Mouse (Mus musculus): ENCODE measurements around the gene Sap30. TPM values are rescaled to one million over a fixed set of nuclear protein-coding genes. Genes with fewer than 3 reads are reported as not detected.

The Sap30 gene
- polyA plus RNA-seq, 1 experiment from 2014 or later, result 42.9 TPM

- peaks cover 4% of the 10 kb centered on the region for H3K4me1 ChIP-seq (replicated peaks; ENCODE audit: control insufficient read depth, insufficient read depth, low read length)
- peak overlapping the region; percentile 85 for H3K9ac ChIP-seq (ENCODE audit: low read depth, low read length)
- H3K4me3 ChIP-seq (ENCODE audit: low read depth, low read length), result peak overlapping the region; percentile 94
- DNase-seq (ENCODE audit: low spot score) (peak; percentile 74), ATAC-seq (replicated peaks; ENCODE audit: low FRiP score) (peak; percentile 54)
- H3K9me3 ChIP-seq (ENCODE audit: control insufficient read depth, low read length), result no peaks in the 10 kb centered on the region
- H3K27ac ChIP-seq (ENCODE audit: low read depth, low read length), result peak overlapping the region; percentile 87
- under 1% methylated on average over 54 of the region's 54 CpGs for WGBS
- H3K36me3 ChIP-seq (ENCODE audit: control insufficient read depth, insufficient read depth, low read length), result peaks cover 3% of the 10 kb centered on the region; the same call in 1 of the 2 replicates
- peak overlapping the region; percentile 78 for H3K4me2 ChIP-seq
- no peaks in the 10 kb centered on the region for H3K27me3 ChIP-seq (replicated peaks; ENCODE audit: control insufficient read depth, insufficient read depth, low read length)
These were observed 894 bp downstream of the Sap30 start for GRCm38 (mm10) chr8:57486491-57487440.

DNA sequence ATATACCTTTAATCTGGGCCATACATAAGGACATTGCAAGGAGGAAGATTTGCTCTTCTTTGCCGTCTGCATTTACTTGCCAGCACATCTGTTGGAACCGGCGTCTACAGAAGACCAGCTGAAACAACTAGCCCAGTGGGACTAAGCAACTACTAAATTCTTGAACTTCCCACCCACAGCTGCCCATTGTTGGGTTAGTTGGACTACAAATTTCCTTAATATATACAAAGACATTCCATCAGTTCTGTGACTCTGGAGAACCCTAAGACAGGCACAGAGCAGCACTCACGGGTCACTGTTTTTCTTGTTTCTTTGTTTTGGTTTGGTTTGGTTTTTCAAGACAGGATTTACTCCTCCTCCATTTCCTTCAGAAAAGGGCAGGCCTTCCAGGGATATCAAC, 7.1 kb downstream of the Sap30 start:
- ATAC-seq (replicated peaks; ENCODE audit: low FRiP score), result no peak
- WGBS, result 80% methylated on average over 4 of the region's 4 CpGs

GRCm38 (mm10) chr8:57479700-57480099, 8.0 kb downstream of the Sap30 start:
- Histone ChIP-seq H3K27me3 (replicated peaks; ENCODE audit: control insufficient read depth, insufficient read depth, low read length) (no peaks in the 10 kb centered on the region), H3K9ac (ENCODE audit: low read depth, low read length) (no peak overlapping the region), H3K4me3 (ENCODE audit: low read depth, low read length) (no peak overlapping the region), H3K9me3 (ENCODE audit: control insufficient read depth, low read length) (no peaks in the 10 kb centered on the region), H3K36me3 (ENCODE audit: control insufficient read depth, insufficient read depth, low read length) (0 out of 2 replicates have a peak, but pooled peaks cover 3% of the 10 kb centered on the region), H3K4me1 (replicated peaks; ENCODE audit: control insufficient read depth, insufficient read depth, low read length) (no peaks in the 10 kb centered on the region), H3K27ac (ENCODE audit: low read depth, low read length) (no peak overlapping the region), H3K4me2 (no peak overlapping the region)
- ATAC-seq (replicated peaks; ENCODE audit: low FRiP score), result no peak
- no peak for DNase-seq (ENCODE audit: low spot score)
- 87% methylated on average over 8 of the region's 8 CpGs for WGBS

More for the DNA sequence above, 7.1 kb downstream of the Sap30 start:
- Histone ChIP-seq H3K36me3 (ENCODE audit: control insufficient read depth, insufficient read depth, low read length) (0 out of 2 replicates have a peak, but pooled peaks cover 3% of the 10 kb centered on the region), H3K4me1 (replicated peaks; ENCODE audit: control insufficient read depth, insufficient read depth, low read length) (peaks cover 4% of the 10 kb centered on the region), H3K27ac (ENCODE audit: low read depth, low read length) (no peak overlapping the region), H3K9me3 (ENCODE audit: control insufficient read depth, low read length) (no peaks in the 10 kb centered on the region), H3K4me2 (no peak overlapping the region), H3K9ac (ENCODE audit: low read depth, low read length) (no peak overlapping the region), H3K4me3 (ENCODE audit: low read depth, low read length) (no peak overlapping the region), H3K27me3 (replicated peaks; ENCODE audit: control insufficient read depth, insufficient read depth, low read length) (no peaks in the 10 kb centered on the region)
- DNase-seq (ENCODE audit: low spot score), result no peak

GRCm38 (mm10) chr8:57478406-57478805, 9.3 kb downstream of the Sap30 start:
- H3K27ac ChIP-seq (ENCODE audit: low read depth, low read length), result no peak overlapping the region
- H3K9me3 ChIP-seq (ENCODE audit: control insufficient read depth, low read length), result no peaks in the 10 kb centered on the region
- DNase-seq (ENCODE audit: low spot score) (no peak), ATAC-seq (replicated peaks; ENCODE audit: low FRiP score) (no peak)
- H3K4me3 ChIP-seq (ENCODE audit: low read depth, low read length), result no peak overlapping the region
- 0 out of 2 replicates have a peak, but pooled peaks cover 3% of the 10 kb centered on the region for H3K36me3 ChIP-seq (ENCODE audit: control insufficient read depth, insufficient read depth, low read length)
- no peaks in the 10 kb centered on the region for H3K27me3 ChIP-seq (replicated peaks; ENCODE audit: control insufficient read depth, insufficient read depth, low read length)
- no peak overlapping the region for H3K4me2 ChIP-seq
- no peaks in the 10 kb centered on the region for H3K4me1 ChIP-seq (replicated peaks; ENCODE audit: control insufficient read depth, insufficient read depth, low read length)
- no peak overlapping the region for H3K9ac ChIP-seq (ENCODE audit: low read depth, low read length)
- 54% methylated on average over 3 of the region's 3 CpGs for WGBS

- H3K27ac ChIP-seq (ENCODE audit: low read depth, low read length), result no peak overlapping the region
- WGBS, result 78% methylated on average over 6 of the region's 6 CpGs
- no peaks in the 10 kb centered on the region for H3K4me1 ChIP-seq (replicated peaks; ENCODE audit: control insufficient read depth, insufficient read depth, low read length)
- H3K36me3 ChIP-seq (ENCODE audit: control insufficient read depth, insufficient read depth, low read length), result no peaks in the 10 kb centered on the region
- H3K4me3 ChIP-seq (ENCODE audit: low read depth, low read length), result no peak overlapping the region
- no peak for DNase-seq (ENCODE audit: low spot score)
- H3K9me3 ChIP-seq (ENCODE audit: control insufficient read depth, low read length), result no peaks in the 10 kb centered on the region
- H3K4me2 ChIP-seq, result no peak overlapping the region
- no peak for ATAC-seq (replicated peaks; ENCODE audit: low FRiP score)
- no peak overlapping the region for H3K9ac ChIP-seq (ENCODE audit: low read depth, low read length)
- no peaks in the 10 kb centered on the region for H3K27me3 ChIP-seq (replicated peaks; ENCODE audit: control insufficient read depth, insufficient read depth, low read length)
These were observed 13.9 kb downstream of the Sap30 start for GRCm38 (mm10) chr8:57473751-57474150.

GRCm38 (mm10) chr8:57470863-57471262, 16.8 kb downstream of the Sap30 start:
- Histone ChIP-seq H3K4me2 (no peak overlapping the region), H3K4me3 (ENCODE audit: low read depth, low read length) (no peak overlapping the region), H3K27ac (ENCODE audit: low read depth, low read length) (no peak overlapping the region), H3K9me3 (ENCODE audit: control insufficient read depth, low read length) (no peaks in the 10 kb centered on the region), H3K4me1 (replicated peaks; ENCODE audit: control insufficient read depth, insufficient read depth, low read length) (no peaks in the 10 kb centered on the region), H3K9ac (ENCODE audit: low read depth, low read length) (no peak overlapping the region), H3K27me3 (replicated peaks; ENCODE audit: control insufficient read depth, insufficient read depth, low read length) (no peaks in the 10 kb centered on the region), H3K36me3 (ENCODE audit: control insufficient read depth, insufficient read depth, low read length) (no peaks in the 10 kb centered on the region)
- 91% methylated on average over 5 of the region's 5 CpGs for WGBS
- ATAC-seq (replicated peaks; ENCODE audit: low FRiP score), result no peak
- no peak for DNase-seq (ENCODE audit: low spot score)

- Histone ChIP-seq H3K4me2 (no peak overlapping the region), H3K4me1 (replicated peaks; ENCODE audit: control insufficient read depth, insufficient read depth, low read length) (no peaks in the 10 kb centered on the region), H3K9me3 (ENCODE audit: control insufficient read depth, low read length) (no peaks in the 10 kb centered on the region), H3K27ac (ENCODE audit: low read depth, low read length) (no peak overlapping the region), H3K9ac (ENCODE audit: low read depth, low read length) (no peak overlapping the region), H3K27me3 (replicated peaks; ENCODE audit: control insufficient read depth, insufficient read depth, low read length) (no peaks in the 10 kb centered on the region), H3K4me3 (ENCODE audit: low read depth, low read length) (no peak overlapping the region), H3K36me3 (ENCODE audit: control insufficient read depth, insufficient read depth, low read length) (no peaks in the 10 kb centered on the region)
- no peak for ATAC-seq (replicated peaks; ENCODE audit: low FRiP score)
- no peak for DNase-seq (ENCODE audit: low spot score)
- WGBS, result 45% methylated on average over 5 of the region's 5 CpGs
These were observed 19.0 kb downstream of the Sap30 start for GRCm38 (mm10) chr8:57468624-57469023.

DNA sequence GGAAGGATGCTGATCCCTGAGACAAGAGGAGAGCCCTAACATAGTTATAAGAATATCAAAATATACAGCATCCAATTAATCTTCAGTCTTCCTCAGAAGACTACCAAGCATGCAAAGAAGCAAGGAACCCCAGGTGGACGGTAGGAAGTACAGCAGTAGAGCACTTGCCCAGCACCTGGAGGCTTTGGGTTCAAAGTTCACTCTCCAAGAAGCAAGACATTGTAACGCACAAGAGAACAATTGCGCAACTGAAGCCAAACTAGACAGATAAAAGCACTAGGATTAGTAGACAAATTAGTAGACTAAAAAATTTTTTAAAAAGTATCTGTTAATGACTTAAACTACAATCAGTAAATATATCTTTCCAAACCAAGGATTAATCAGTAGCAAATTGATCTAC, 23.9 kb downstream of the Sap30 start:
- Histone ChIP-seq H3K4me2 (no peak overlapping the region), H3K4me1 (replicated peaks; ENCODE audit: control insufficient read depth, insufficient read depth, low read length) (no peaks in the 10 kb centered on the region), H3K9ac (ENCODE audit: low read depth, low read length) (no peak overlapping the region), H3K9me3 (ENCODE audit: control insufficient read depth, low read length) (no peaks in the 10 kb centered on the region), H3K27me3 (replicated peaks; ENCODE audit: control insufficient read depth, insufficient read depth, low read length) (no peaks in the 10 kb centered on the region), H3K27ac (ENCODE audit: low read depth, low read length) (no peak overlapping the region), H3K4me3 (ENCODE audit: low read depth, low read length) (no peak overlapping the region), H3K36me3 (ENCODE audit: control insufficient read depth, insufficient read depth, low read length) (no peaks in the 10 kb centered on the region)
- ATAC-seq (replicated peaks; ENCODE audit: low FRiP score) (no peak), DNase-seq (ENCODE audit: low spot score) (no peak)
- 79% methylated on average over 3 of the region's 3 CpGs for WGBS

DNA sequence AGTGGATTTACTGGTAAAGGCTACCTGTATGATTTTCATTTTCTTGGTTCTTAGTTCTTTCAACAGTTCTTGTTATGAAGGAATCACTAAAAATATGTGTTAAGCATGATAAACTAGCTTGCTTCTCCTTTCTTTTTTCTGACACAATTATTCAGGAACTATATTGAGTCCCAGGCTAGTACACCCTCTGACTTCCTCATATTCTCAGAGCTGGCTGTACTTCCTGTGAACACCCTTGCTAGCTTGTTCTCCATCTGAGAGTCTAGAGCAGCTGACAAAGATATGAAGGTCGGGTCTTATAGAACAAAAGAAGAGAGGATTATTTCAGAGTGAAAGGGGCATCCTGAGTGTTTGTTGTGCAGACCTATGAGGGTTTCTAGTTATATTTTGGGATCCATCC, 24.8 kb downstream of the Sap30 start:
- H3K4me1 ChIP-seq (replicated peaks; ENCODE audit: control insufficient read depth, insufficient read depth, low read length), result no peaks in the 10 kb centered on the region
- ATAC-seq (replicated peaks; ENCODE audit: low FRiP score), result no peak
- no peaks in the 10 kb centered on the region for H3K36me3 ChIP-seq (ENCODE audit: control insufficient read depth, insufficient read depth, low read length)
- WGBS, result 37% methylated on average over 1 of the region's 1 CpGs
- no peaks in the 10 kb centered on the region for H3K27me3 ChIP-seq (replicated peaks; ENCODE audit: control insufficient read depth, insufficient read depth, low read length)
- H3K4me2 ChIP-seq, result no peak overlapping the region
- H3K9me3 ChIP-seq (ENCODE audit: control insufficient read depth, low read length), result no peaks in the 10 kb centered on the region
- no peak for DNase-seq (ENCODE audit: low spot score)
- no peak overlapping the region for H3K27ac ChIP-seq (ENCODE audit: low read depth, low read length)
- H3K4me3 ChIP-seq (ENCODE audit: low read depth, low read length), result no peak overlapping the region
- H3K9ac ChIP-seq (ENCODE audit: low read depth, low read length), result no peak overlapping the region
